Mouse (Mus musculus) heart, embryonic 12.5 days (tissue): ENCODE data around the gene Kap. TPM values are rescaled to one million over a fixed set of nuclear protein-coding genes. Genes with fewer than 3 reads are reported as not detected.
"Not testable (repeated sequence)": the region's sequence is repeated elsewhere in the genome, so short reads cannot be mapped to it uniquely, and the experiment has no call there.

Source experiments
- ATAC-seq: fragments of 200-750 bp; cut with Nextera tagmentation; 2 replicates; pipeline ENCODE4 v1.8.0; 2017; ENCODE audit warnings: moderate TSS enrichment, moderate library complexity; ENCODE audit not compliant: insufficient number of reproducible peaks, low FRiP score
- H3K27ac ChIP-seq: fragments of 300-500 bp; sonication (generic); 2 replicates; pipeline ENCODE4 v1.5.1; 2016; ENCODE audit warnings: mild to moderate bottlenecking, moderate library complexity; ENCODE audit not compliant: poor library complexity, severe bottlenecking
- H3K27me3 ChIP-seq: fragments of 300-500 bp; sonication (generic); replicated peaks from 2 replicates; pipeline ENCODE4 v1.6.1; 2016; ENCODE audit warnings: mild to moderate bottlenecking, moderate library complexity
- H3K36me3 ChIP-seq: fragments of 300-500 bp; sonication (generic); 2 replicates; pipeline ENCODE4 v1.6.1; 2016; ENCODE audit warnings: mild to moderate bottlenecking, moderate library complexity
- H3K4me1 ChIP-seq: fragments of 300-500 bp; sonication (generic); replicated peaks from 2 replicates; pipeline ENCODE4 v1.6.1; 2016; ENCODE audit warnings: mild to moderate bottlenecking
- H3K4me2 ChIP-seq: fragments of 300-500 bp; sonication (generic); 2 replicates; pipeline ENCODE4 v1.6.1; 2016; ENCODE audit warnings: mild to moderate bottlenecking, moderate library complexity
- H3K4me3 ChIP-seq: fragments of 300-500 bp; sonication (generic); 2 replicates; pipeline ENCODE4 v1.5.1; 2016; ENCODE audit warnings: mild to moderate bottlenecking
- H3K9ac ChIP-seq: fragments of 300-500 bp; sonication (generic); 2 replicates; pipeline ENCODE4 v1.6.1; 2016; ENCODE audit warnings: mild to moderate bottlenecking, moderate library complexity
- H3K9me3 ChIP-seq: fragments of 300-500 bp; sonication (generic); replicated peaks from 2 replicates; pipeline ENCODE4 v1.6.1; 2016; ENCODE audit warnings: mild to moderate bottlenecking, moderate library complexity
- WGBS: fragments of 180-500 bp; shearing (Covaris S2); methylation state at CpG from one replicate; pipeline ENCODE4 v1.1.7; 2016; 5-methylcytosine and 5-hydroxymethylcytosine counted together
- polyA plus RNA-seq: library from polyadenylated mRNA; unstranded; fragments of >200 nt; fragmentation: Nextera tagmentation; extraction: Ambion mirVana; gene quantifications from 2 replicates; pipeline ENCODE4 v1.2.1, GENCODE M21; 2016

The Kap gene
- not detected in 2 replicates for polyA plus RNA-seq

GRCm38 (mm10) chr6:133853526-133853925, at the start of gene Kap:
TSS of gene Kap (minus strand) at chr6:133853762.
- H3K4me2 ChIP-seq, result no peak within 1 kb of the TSS
- H3K9ac ChIP-seq, result no peak within 1 kb of the TSS
- no peak for ATAC-seq
- WGBS, result 65% methylated on average over 1 of the region's 1 CpGs
- H3K27ac ChIP-seq, result no peak within 1 kb of the TSS
- no peaks in the 10 kb centered on the region for H3K36me3 ChIP-seq
- H3K4me3 ChIP-seq, result no peak within 1 kb of the TSS
- no peaks in the 10 kb centered on the region for H3K9me3 ChIP-seq
- H3K27me3 ChIP-seq, result no peaks in the 10 kb centered on the region
- no peaks in the 10 kb centered on the region for H3K4me1 ChIP-seq

- Histone ChIP-seq H3K4me1 (no peaks in the 10 kb centered on the region), H3K4me3 (no peak overlapping the region), H3K4me2 (no peak overlapping the region), H3K9me3 (no peaks in the 10 kb centered on the region; the same call in 1 of the 2 replicates), H3K27ac (no peak overlapping the region), H3K9ac (no peak overlapping the region), H3K36me3 (no peaks in the 10 kb centered on the region), H3K27me3 (no peaks in the 10 kb centered on the region)
- WGBS, result 83% methylated on average over 5 of the region's 5 CpGs
- ATAC-seq, result no peak
These were observed 32.4 kb upstream of the Kap start for GRCm38 (mm10) chr6:133885871-133886415.

- Histone ChIP-seq H3K27me3 (no peaks in the 10 kb centered on the region), H3K9me3 (no peaks in the 10 kb centered on the region; the same call in 1 of the 2 replicates), H3K9ac (no peak overlapping the region), H3K27ac (no peak overlapping the region), H3K4me2 (no peak overlapping the region), H3K36me3 (no peaks in the 10 kb centered on the region), H3K4me1 (no peaks in the 10 kb centered on the region), H3K4me3 (no peak overlapping the region)
- no peak for ATAC-seq
- WGBS, result 73% methylated on average over 5 of the region's 5 CpGs
These were observed 30.0 kb upstream of the Kap start for GRCm38 (mm10) chr6:133883446-133883985.

GRCm38 (mm10) chr6:133875906-133876462, 22.4 kb upstream of the Kap start:
- no peaks in the 10 kb centered on the region for H3K36me3 ChIP-seq
- no peak for ATAC-seq
- no peak overlapping the region for H3K27ac ChIP-seq
- no peak overlapping the region for H3K4me3 ChIP-seq
- H3K4me1 ChIP-seq, result no peaks in the 10 kb centered on the region
- no peak overlapping the region for H3K9ac ChIP-seq
- no peaks in the 10 kb centered on the region for H3K9me3 ChIP-seq
- 28% methylated on average over 12 of the region's 12 CpGs for WGBS
- H3K27me3 ChIP-seq, result no peaks in the 10 kb centered on the region; the same call in 1 of the 2 replicates
- H3K4me2 ChIP-seq, result no peak overlapping the region

GRCm38 (mm10) chr6:133872667-133873066, 19.1 kb upstream of the Kap start:
- no peaks in the 10 kb centered on the region for H3K36me3 ChIP-seq
- WGBS, result 60% methylated on average over 2 of the region's 2 CpGs
- H3K27ac ChIP-seq, result no peak overlapping the region
- H3K4me2 ChIP-seq, result no peak overlapping the region
- H3K4me1 ChIP-seq, result no peaks in the 10 kb centered on the region
- no peaks in the 10 kb centered on the region for H3K9me3 ChIP-seq
- no peak overlapping the region for H3K4me3 ChIP-seq
- no peaks in the 10 kb centered on the region; the same call in 1 of the 2 replicates for H3K27me3 ChIP-seq
- H3K9ac ChIP-seq, result no peak overlapping the region
- no peak for ATAC-seq

GRCm38 (mm10) chr6:133871131-133871530, 17.6 kb upstream of the Kap start:
- ATAC-seq, result no peak
- H3K27me3 ChIP-seq, result no peaks in the 10 kb centered on the region
- H3K9ac ChIP-seq, result no peak overlapping the region
- 77% methylated on average over 1 of the region's 1 CpGs for WGBS
- H3K4me3 ChIP-seq, result no peak overlapping the region
- no peak overlapping the region for H3K27ac ChIP-seq
- no peak overlapping the region for H3K4me2 ChIP-seq
- H3K4me1 ChIP-seq, result no peaks in the 10 kb centered on the region
- H3K36me3 ChIP-seq, result no peaks in the 10 kb centered on the region
- no peaks in the 10 kb centered on the region for H3K9me3 ChIP-seq

- Histone ChIP-seq H3K27ac (no peak overlapping the region), H3K36me3 (no peaks in the 10 kb centered on the region), H3K9me3 (no peaks in the 10 kb centered on the region), H3K4me2 (no peak overlapping the region), H3K4me3 (no peak overlapping the region), H3K4me1 (no peaks in the 10 kb centered on the region), H3K9ac (no peak overlapping the region), H3K27me3 (no peaks in the 10 kb centered on the region)
- no peak for ATAC-seq
- WGBS, result 86% methylated on average over 1 of the region's 1 CpGs
These were observed 14.8 kb upstream of the Kap start for GRCm38 (mm10) chr6:133868381-133868780.

- Histone ChIP-seq H3K4me2 (no peak overlapping the region), H3K27me3 (no peaks in the 10 kb centered on the region), H3K4me1 (no peaks in the 10 kb centered on the region), H3K27ac (no peak overlapping the region), H3K9ac (no peak overlapping the region), H3K36me3 (no peaks in the 10 kb centered on the region), H3K4me3 (no peak overlapping the region), H3K9me3 (no peaks in the 10 kb centered on the region)
- 67% methylated on average over 2 of the region's 2 CpGs for WGBS
- no peak for ATAC-seq
These were observed 2.3 kb upstream of the Kap start for GRCm38 (mm10) chr6:133855871-133856270.

- 68% methylated on average over 2 of the region's 2 CpGs for WGBS
- Histone ChIP-seq H3K4me2 (no peak overlapping the region), H3K9ac (no peak overlapping the region), H3K27ac (no peak overlapping the region), H3K27me3 (no peaks in the 10 kb centered on the region), H3K4me1 (no peaks in the 10 kb centered on the region), H3K9me3 (no peaks in the 10 kb centered on the region), H3K36me3 (no peaks in the 10 kb centered on the region), H3K4me3 (no peak overlapping the region)
- ATAC-seq, result no peak
These were observed 4.2 kb downstream of the Kap start for GRCm38 (mm10) chr6:133849359-133849758.

- H3K27ac ChIP-seq, ATAC-seq, H3K9me3 ChIP-seq, H3K36me3 ChIP-seq, H3K4me3 ChIP-seq, H3K4me2 ChIP-seq, H3K27me3 ChIP-seq, H3K9ac ChIP-seq, H3K4me1 ChIP-seq: not testable (repeated sequence)
- WGBS, result 80% methylated on average over 6 of the region's 6 CpGs
These were observed 4.7 kb downstream of the Kap start for GRCm38 (mm10) chr6:133848861-133849260.

GRCm38 (mm10) chr6:133838296-133838995, 15.1 kb downstream of the Kap start:
- ATAC-seq, H3K27ac ChIP-seq, H3K36me3 ChIP-seq, H3K9me3 ChIP-seq, H3K4me2 ChIP-seq, H3K9ac ChIP-seq, H3K4me1 ChIP-seq, H3K27me3 ChIP-seq, H3K4me3 ChIP-seq: not testable (repeated sequence)
- 76% methylated on average over 29 of the region's 29 CpGs for WGBS
